Mouse (Mus musculus): Measurements from ENCODE around the gene Fggy. TPM values are rescaled to one million over a fixed set of nuclear protein-coding genes. Genes with fewer than 3 reads are reported as not detected.

Fggy gene
- total RNA-seq, 2 experiments from 2014 or later, result 8.8 to 11.0 TPM

GRCm38 (mm10) chr4:95649552-95649905, 92.2 kb downstream of the Fggy start:
- TF ChIP-seq CTCF (IDR thresholded peaks at IDR 0.05), result no peak
- no peak overlapping the region for H3K4me3 ChIP-seq
- intact Hi-C loops (cut with DNase I), result no loop called here
- no peak for DNase-seq
- no peak overlapping the region for H3K27ac ChIP-seq

GRCm38 (mm10) chr4:95649980-95650379, 92.7 kb downstream of the Fggy start:
- H3K4me3 ChIP-seq, result no peak overlapping the region
- H3K27ac ChIP-seq, result no peak overlapping the region
- DNase-seq, result no peak
- intact Hi-C loops (cut with DNase I), result no loop called here
- TF ChIP-seq CTCF (IDR thresholded peaks at IDR 0.05), result no peak

- no peak for DNase-seq
- intact Hi-C loops (cut with DNase I), result no loop called here
- Histone ChIP-seq H3K27ac (peak overlapping the region; percentile 20; the same call in 1 of the 2 replicates), H3K4me3 (no peak overlapping the region)
- no peak for TF ChIP-seq CTCF (IDR thresholded peaks at IDR 0.05)
Measured at GRCm38 (mm10) chr4:95652044-95652443, 94.7 kb downstream of the Fggy start.

GRCm38 (mm10) chr4:95653296-95653912, 96.1 kb downstream of the Fggy start:
- H3K4me3 ChIP-seq, result no peak overlapping the region
- no peak for TF ChIP-seq CTCF (IDR thresholded peaks at IDR 0.05)

GRCm38 (mm10) chr4:95653913-95654301, 96.6 kb downstream of the Fggy start:
- Histone ChIP-seq H3K27ac (no peak overlapping the region), H3K4me3 (no peak overlapping the region)
- intact Hi-C loops (cut with DNase I), result no loop called here
- no peak for DNase-seq
- no peak for TF ChIP-seq CTCF (IDR thresholded peaks at IDR 0.05)

More at GRCm38 (mm10) chr4:95653296-95653912, 96.1 kb downstream of the Fggy start:
- no peak for DNase-seq
- intact Hi-C loops (cut with DNase I), result no loop called here
- H3K27ac ChIP-seq, result no peak overlapping the region

GRCm38 (mm10) chr4:95659024-95659423, 101.7 kb downstream of the Fggy start:
- Histone ChIP-seq H3K4me3 (no peak overlapping the region), H3K27ac (peak overlapping the region; percentile 69)
- no peak for TF ChIP-seq CTCF (IDR thresholded peaks at IDR 0.05)
- intact Hi-C loops (cut with DNase I), result no loop called here
- no peak for DNase-seq

- intact Hi-C loops (cut with DNase I), result no loop called here
- DNase-seq, result no peak
- no peak for TF ChIP-seq CTCF (IDR thresholded peaks at IDR 0.05)
- no peak overlapping the region for H3K4me3 ChIP-seq
- peak overlapping the region; percentile 48; the same call in 1 of the 2 replicates for H3K27ac ChIP-seq
Measured at GRCm38 (mm10) chr4:95663596-95663995, 106.3 kb downstream of the Fggy start.

- peak overlapping the region; percentile 48; the same call in 1 of the 2 replicates for H3K27ac ChIP-seq
- intact Hi-C loops (cut with DNase I), result no loop called here
- TF ChIP-seq CTCF (IDR thresholded peaks at IDR 0.05), result no peak
- no peak overlapping the region for H3K4me3 ChIP-seq
- DNase-seq, result no peak
Measured at GRCm38 (mm10) chr4:95664327-95664726, 107.0 kb downstream of the Fggy start.

GRCm38 (mm10) chr4:95666284-95666889, 109.1 kb downstream of the Fggy start:
- Histone ChIP-seq H3K27ac (no peak overlapping the region), H3K4me3 (no peak overlapping the region)
- intact Hi-C loops (cut with DNase I), result no loop called here
- no peak for TF ChIP-seq CTCF (IDR thresholded peaks at IDR 0.05)
- DNase-seq, result no peak

GRCm38 (mm10) chr4:95666896-95667295, 109.6 kb downstream of the Fggy start:
- intact Hi-C loops (cut with DNase I), result no loop called here
- Histone ChIP-seq H3K27ac (no peak overlapping the region), H3K4me3 (no peak overlapping the region)
- no peak for DNase-seq
- no peak for TF ChIP-seq CTCF (IDR thresholded peaks at IDR 0.05)

- intact Hi-C loops (cut with DNase I), result no loop called here
- DNase-seq, result no peak
- H3K4me3 ChIP-seq, result no peak overlapping the region
- no peak for TF ChIP-seq CTCF (IDR thresholded peaks at IDR 0.05)
- H3K27ac ChIP-seq, result no peak overlapping the region
Measured at GRCm38 (mm10) chr4:95667595-95667994, 110.3 kb downstream of the Fggy start.

- no peak for TF ChIP-seq CTCF (IDR thresholded peaks at IDR 0.05)
- intact Hi-C loops (cut with DNase I), result no loop called here
Measured at GRCm38 (mm10) chr4:95668543-95668942, 111.2 kb downstream of the Fggy start.

GRCm38 (mm10) chr4:95669336-95669735, 112.0 kb downstream of the Fggy start:
- H3K4me3 ChIP-seq, result no peak overlapping the region
- no peak overlapping the region for H3K27ac ChIP-seq
- no peak for TF ChIP-seq CTCF (IDR thresholded peaks at IDR 0.05)
- intact Hi-C loops (cut with DNase I), result no loop called here
- no peak for DNase-seq

More at GRCm38 (mm10) chr4:95668543-95668942, 111.2 kb downstream of the Fggy start:
- no peak for DNase-seq
- Histone ChIP-seq H3K27ac (no peak overlapping the region), H3K4me3 (no peak overlapping the region)

- no peak for TF ChIP-seq CTCF (IDR thresholded peaks at IDR 0.05)
Measured at GRCm38 (mm10) chr4:95670559-95670958, 113.3 kb downstream of the Fggy start.

More at GRCm38 (mm10) chr4:95670559-95670958, 113.3 kb downstream of the Fggy start:
- intact Hi-C loops (cut with DNase I), result no loop called here
- H3K27ac ChIP-seq, result no peak overlapping the region
- no peak for DNase-seq
- H3K4me3 ChIP-seq, result no peak overlapping the region
